Mouse (Mus musculus) right cerebral cortex, adult 18-20 months (tissue): ENCODE measurements around the gene Usp37.

Source experiments
- DNase-seq: peaks from one replicate; pipeline ENCODE4 v3.0.0; 2022; ENCODE audit warnings: mixed read lengths

Gene Usp37

GRCm38 (mm10) chr1:74452611-74453045, 91.5 kb downstream of the Usp37 start:
- DNase-seq, result no peak

GRCm38 (mm10) chr1:74444538-74444937, 99.5 kb downstream of the Usp37 start:
- DNase-seq, result no peak

- peak; percentile 63 for DNase-seq
Measured at GRCm38 (mm10) chr1:74439166-74439876, 104.8 kb downstream of the Usp37 start.

GRCm38 (mm10) chr1:74437702-74438427, 106.2 kb downstream of the Usp37 start:
- peak; percentile 81 for DNase-seq

- DNase-seq, result no peak
Measured at GRCm38 (mm10) chr1:74435563-74435962, 108.5 kb downstream of the Usp37 start.

GRCm38 (mm10) chr1:74434596-74434995, 109.5 kb downstream of the Usp37 start:
- DNase-seq, result no peak

GRCm38 (mm10) chr1:74433220-74433619, 110.9 kb downstream of the Usp37 start:
- no peak for DNase-seq

GRCm38 (mm10) chr1:74425845-74426244, 118.2 kb downstream of the Usp37 start:
- DNase-seq, result no peak

GRCm38 (mm10) chr1:74423147-74423546, 120.9 kb downstream of the Usp37 start:
- no peak for DNase-seq

GRCm38 (mm10) chr1:74419440-74419794, 124.7 kb downstream of the Usp37 start:
- no peak for DNase-seq

- DNase-seq, result no peak
Measured at GRCm38 (mm10) chr1:74418747-74419439, 125.2 kb downstream of the Usp37 start.

- DNase-seq, result no peak
Measured at GRCm38 (mm10) chr1:74415143-74415542, 128.9 kb downstream of the Usp37 start.

- DNase-seq, result no peak
Measured at GRCm38 (mm10) chr1:74412711-74413110, 131.4 kb downstream of the Usp37 start.

- DNase-seq, result no peak
Measured at GRCm38 (mm10) chr1:74411753-74412325, 132.2 kb downstream of the Usp37 start.

GRCm38 (mm10) chr1:74408589-74409504, 135.2 kb downstream of the Usp37 start, which contains the start of gene Vil1:
Gene Vil1, plus strand, starts transcription at chr1:74409376.
- DNase-seq, result no peak

- DNase-seq, result no peak
Measured at GRCm38 (mm10) chr1:74404206-74404605, 139.9 kb downstream of the Usp37 start.

GRCm38 (mm10) chr1:74401015-74401702, 142.9 kb downstream of the Usp37 start:
- DNase-seq, result no peak

- DNase-seq, result no peak
Measured at GRCm38 (mm10) chr1:74400531-74400930, 143.6 kb downstream of the Usp37 start.

- DNase-seq, result peak; percentile 76
Measured at GRCm38 (mm10) chr1:74397919-74398451, 146.1 kb downstream of the Usp37 start.

- DNase-seq, result peak; percentile 92
Measured at GRCm38 (mm10) chr1:74397268-74397918, 146.7 kb downstream of the Usp37 start.
